In the genomic region with DNA sequence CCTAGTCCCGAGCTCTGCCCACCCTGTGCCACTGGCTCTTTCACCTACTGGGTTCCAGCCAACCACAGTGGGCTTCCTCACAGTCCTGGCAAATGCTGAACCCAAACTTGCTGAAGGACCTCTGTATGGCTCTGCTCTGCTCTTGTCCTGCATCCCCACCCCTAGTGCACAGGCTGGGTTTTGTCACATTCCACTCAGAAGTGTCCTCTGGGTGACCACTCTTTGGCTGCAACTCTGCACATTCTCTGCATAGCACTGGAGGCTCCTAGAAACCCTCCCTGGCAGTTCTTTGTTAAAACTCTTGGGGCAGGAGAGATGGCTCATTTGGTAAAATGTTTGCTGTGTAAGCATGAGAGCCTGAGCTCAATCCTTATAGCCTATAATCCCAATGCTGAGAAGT, we compare ENCODE assay signal across 16 mouse cellular contexts. TPM values are rescaled to one million over a fixed set of nuclear protein-coding genes. Genes with fewer than 3 reads are reported as not detected.
DNase-seq lines count a peak whose midpoint lies in the region; ATAC-seq and TF ChIP-seq lines count a peak whose summit lies in the region.
"Had no signal": no experiment of that assay in that cellular context is flagged by ENCODE, and none has a peak within 500 bp of the region (broad histone marks: within the 10 kb centered on the region; RNA-seq: fewer than 3 reads in every experiment).

No protein-coding gene starts in this region.

- no peak overlapping the region for H3K9ac ChIP-seq in heart, embryonic 12.5 days
- no peak overlapping the region for H3K9ac ChIP-seq in midbrain, embryonic 14.5 days (replicated peaks; ENCODE audit: low read length)
- H3K9ac ChIP-seq in midbrain, postnatal 0 days (replicated peaks; ENCODE audit: low read length, poor library complexity, severe bottlenecking), result no peak overlapping the region
- no peak overlapping the region for H3K9ac ChIP-seq in lung, embryonic 15.5 days
- no peak overlapping the region for H3K9ac ChIP-seq in forebrain, embryonic 11.5 days (ENCODE audit: low read length)
- H3K9ac ChIP-seq: embryonic facial prominence, embryonic 13.5 days; limb, embryonic 13.5 days had no signal

- DNase-seq in heart, adult 8-10 months (ENCODE audit: low spot score), result no peak
- DNase-seq in midbrain, embryonic 14.5 days, result peak; percentile 15
- no peak for DNase-seq in midbrain, postnatal 0 days (ENCODE audit: low spot score)
- DNase-seq in T-cell, adult 2 months (ENCODE audit: low spot score), result no peak
- no peak for DNase-seq in frontal cortex, adult 2 months (ENCODE audit: extremely low spot score in 1 of 2, low spot score in 1 of 2)
- no peak for DNase-seq in forebrain, embryonic 11.5 days (ENCODE audit: low spot score)
- DNase-seq: cerebellum, postnatal 14 days had no signal

- peak overlapping the region; percentile 3; the same call in 1 of the 2 replicates for H3K4me2 ChIP-seq in heart, embryonic 12.5 days
- H3K4me2 ChIP-seq in midbrain, embryonic 14.5 days (ENCODE audit: low read length), result no peak overlapping the region
- H3K4me2 ChIP-seq in midbrain, postnatal 0 days (ENCODE audit: low read depth, low read length, poor library complexity, severe bottlenecking), result no peak overlapping the region
- peak overlapping the region; percentile 10; the same call in 1 of the 2 replicates for H3K4me2 ChIP-seq in lung, embryonic 15.5 days
- no peak overlapping the region for H3K4me2 ChIP-seq in forebrain, embryonic 11.5 days (ENCODE audit: low read depth, low read length, severe bottlenecking)
- H3K4me2 ChIP-seq: embryonic facial prominence, embryonic 13.5 days; limb, embryonic 13.5 days had no signal

- no peak for TF ChIP-seq CTCF in midbrain, postnatal 0 days (IDR thresholded peaks at IDR 0.05)

- H3K9me3 ChIP-seq in heart, embryonic 12.5 days (replicated peaks), result no peaks in the 10 kb centered on the region
- H3K9me3 ChIP-seq in midbrain, embryonic 14.5 days (ENCODE audit: control insufficient read depth, low read length), result no peaks in the 10 kb centered on the region
- H3K9me3 ChIP-seq in midbrain, postnatal 0 days (ENCODE audit: low read length), result no peaks in the 10 kb centered on the region
- H3K9me3 ChIP-seq in lung, embryonic 15.5 days, result no peaks in the 10 kb centered on the region
- H3K9me3 ChIP-seq in forebrain, embryonic 11.5 days (ENCODE audit: control insufficient read depth, low read length), result no peaks in the 10 kb centered on the region
- H3K9me3 ChIP-seq: embryonic facial prominence, embryonic 13.5 days; G1E; hindbrain, embryonic 10.5 days; limb, embryonic 13.5 days had no signal

- H3K4me1 ChIP-seq in heart, embryonic 12.5 days (replicated peaks), result peaks cover 51% of the 10 kb centered on the region
- no peaks in the 10 kb centered on the region for H3K4me1 ChIP-seq in midbrain, embryonic 14.5 days (ENCODE audit: control insufficient read depth, insufficient read depth, low read length)
- no peaks in the 10 kb centered on the region for H3K4me1 ChIP-seq in midbrain, postnatal 0 days (ENCODE audit: insufficient read depth, low read length)
- peaks cover 27% of the 10 kb centered on the region for H3K4me1 ChIP-seq in lung, embryonic 15.5 days
- H3K4me1 ChIP-seq in forebrain, embryonic 11.5 days (replicated peaks; ENCODE audit: control insufficient read depth, insufficient read depth, low read length), result no peaks in the 10 kb centered on the region

- peaks cover 33% of the 10 kb centered on the region for H3K36me3 ChIP-seq in heart, embryonic 12.5 days
- peaks cover 24% of the 10 kb centered on the region for H3K36me3 ChIP-seq in midbrain, embryonic 14.5 days (ENCODE audit: control insufficient read depth, insufficient read depth, low read length)
- peaks cover 28% of the 10 kb centered on the region for H3K36me3 ChIP-seq in midbrain, postnatal 0 days (ENCODE audit: insufficient read depth, low read length)
- peaks cover 13% of the 10 kb centered on the region for H3K36me3 ChIP-seq in lung, embryonic 15.5 days
- no peaks in the 10 kb centered on the region for H3K36me3 ChIP-seq in forebrain, embryonic 11.5 days (ENCODE audit: control insufficient read depth, insufficient read depth, low read length)
- H3K36me3 ChIP-seq: G1E had no signal

- H3K27me3 ChIP-seq in heart, embryonic 12.5 days (replicated peaks), result no peaks in the 10 kb centered on the region
- no peaks in the 10 kb centered on the region for H3K27me3 ChIP-seq in midbrain, embryonic 14.5 days (ENCODE audit: control insufficient read depth, insufficient read depth, low read length)
- no peaks in the 10 kb centered on the region for H3K27me3 ChIP-seq in midbrain, postnatal 0 days (ENCODE audit: insufficient read depth, low read length)
- no peaks in the 10 kb centered on the region for H3K27me3 ChIP-seq in lung, embryonic 15.5 days
- no peaks in the 10 kb centered on the region for H3K27me3 ChIP-seq in forebrain, embryonic 11.5 days (ENCODE audit: control insufficient read depth, insufficient read depth, low read length)
- H3K27me3 ChIP-seq: embryonic facial prominence, embryonic 13.5 days; limb, embryonic 13.5 days had no signal

- WGBS in heart, embryonic 12.5 days, result 73% methylated on average over 1 of the region's 1 CpGs
- whole genome bisulfite sequencing in midbrain, embryonic 14.5 days, result 83% methylated on average over 1 of the region's 1 CpGs
- 80% methylated on average over 1 of the region's 1 CpGs for WGBS in midbrain, postnatal 0 days
- 36% methylated on average over 1 of the region's 1 CpGs for WGBS in lung, embryonic 15.5 days
- 82% methylated on average over 1 of the region's 1 CpGs for WGBS in forebrain, embryonic 11.5 days

- no peak overlapping the region for H3K4me3 ChIP-seq in heart, embryonic 12.5 days
- no peak overlapping the region for H3K4me3 ChIP-seq in midbrain, embryonic 14.5 days (replicated peaks; ENCODE audit: low read depth, low read length)
- H3K4me3 ChIP-seq in midbrain, postnatal 0 days (ENCODE audit: low read depth, low read length), result no peak overlapping the region
- H3K4me3 ChIP-seq in lung, embryonic 15.5 days, result no peak overlapping the region
- H3K4me3 ChIP-seq in forebrain, embryonic 11.5 days (ENCODE audit: low read depth, low read length), result no peak overlapping the region
- H3K4me3 ChIP-seq: embryonic facial prominence, embryonic 13.5 days; hindbrain, embryonic 10.5 days; limb, embryonic 13.5 days had no signal

- ATAC-seq in heart, embryonic 12.5 days (ENCODE audit: insufficient number of reproducible peaks, low FRiP score), result no peak
- ATAC-seq in midbrain, embryonic 14.5 days (ENCODE audit: low FRiP score, low TSS enrichment), result no peak
- no peak for ATAC-seq in midbrain, postnatal 0 days (ENCODE audit: low FRiP score)
- ATAC-seq in lung, embryonic 15.5 days (ENCODE audit: borderline replicate concordance, extremely low read depth, low FRiP score, low TSS enrichment), result peak; percentile 91
- ATAC-seq in forebrain, embryonic 11.5 days (replicated peaks; ENCODE audit: low FRiP score), result no peak

- H3K27ac ChIP-seq in heart, embryonic 12.5 days (ENCODE audit: poor library complexity, severe bottlenecking), result peak overlapping the region; percentile 77
- H3K27ac ChIP-seq in midbrain, embryonic 14.5 days (replicated peaks; ENCODE audit: low read depth, low read length), result no peak overlapping the region
- H3K27ac ChIP-seq in midbrain, postnatal 0 days (ENCODE audit: low read depth, low read length), result no peak overlapping the region
- peak overlapping the region; percentile 79 for H3K27ac ChIP-seq in lung, embryonic 15.5 days
- H3K27ac ChIP-seq in forebrain, embryonic 11.5 days (ENCODE audit: low read depth, low read length), result no peak overlapping the region
- H3K27ac ChIP-seq: embryonic facial prominence, embryonic 13.5 days; hindbrain, embryonic 10.5 days; limb, embryonic 13.5 days had no signal

RNA-seq across cellular contexts. Expression of a gene that starts 32.1 kb away (rescaled TPM):
- polyA plus RNA-seq in heart, embryonic 12.5 days (2016; fragmentation: Nextera tagmentation; extraction: Ambion mirVana), result 2.8 and 3.1 TPM in 2 replicates
- total RNA-seq in heart, adult 8-10 months (2022), result 1 to 10 TPM; 2.9 to 6.1 (median 3.7) TPM
- 0.75 and 1.2 TPM in 2 replicates for polyA plus RNA-seq in midbrain, embryonic 14.5 days (2014; fragmentation: Nextera tagmentation; extraction: Ambion mirVana)
- total RNA-seq in midbrain, postnatal 0 days (2014; rRNA removed), result 1.2 and 1.6 TPM in 2 replicates
- polyA plus RNA-seq in midbrain, postnatal 0 days (2015; fragmentation: Nextera tagmentation; extraction: Ambion mirVana), result 0.93 and 1.7 TPM in 2 replicates
- polyA plus RNA-seq in lung, embryonic 15.5 days (2015; fragmentation: Nextera tagmentation; extraction: Ambion mirVana), result 1.1 and 1.2 TPM in 2 replicates
- polyA plus RNA-seq in frontal cortex, adult 2 months (2012; rRNA removed), result 2.8 and 3.2 TPM in 2 replicates
- not detected in 2 replicates for polyA plus RNA-seq in forebrain, embryonic 11.5 days (2014; fragmentation: Nextera tagmentation; extraction: Ambion mirVana)
- polyA plus RNA-seq: G1E had no signal

RNA-seq across cellular contexts. Expression of a gene that starts 39.0 kb away (rescaled TPM):
- 36.6 and 40.3 TPM in 2 replicates for polyA plus RNA-seq in heart, embryonic 12.5 days (2016; fragmentation: Nextera tagmentation; extraction: Ambion mirVana)
- 10 to 100 TPM; 17.1 to 29.4 (median 20.3) TPM for total RNA-seq in heart, adult 8-10 months (2022)
- 30.1 and 33.2 TPM in 2 replicates for polyA plus RNA-seq in midbrain, embryonic 14.5 days (2014; fragmentation: Nextera tagmentation; extraction: Ambion mirVana)
- total RNA-seq in midbrain, postnatal 0 days (2014; rRNA removed), result 47.7 and 52.6 TPM in 2 replicates
- polyA plus RNA-seq in midbrain, postnatal 0 days (2015; fragmentation: Nextera tagmentation; extraction: Ambion mirVana), result 26.7 and 30.2 TPM in 2 replicates
- 39.5 and 43.3 TPM in 2 replicates for polyA plus RNA-seq in lung, embryonic 15.5 days (2015; fragmentation: Nextera tagmentation; extraction: Ambion mirVana)
- polyA plus RNA-seq in frontal cortex, adult 2 months (2012; rRNA removed), result 36.2 and 37.1 TPM in 2 replicates
- 12.9 and 13.3 TPM in 2 replicates for polyA plus RNA-seq in forebrain, embryonic 11.5 days (2014; fragmentation: Nextera tagmentation; extraction: Ambion mirVana)
- polyA plus RNA-seq: G1E had no signal

RNA-seq across cellular contexts. Expression of a gene that starts 49.0 kb away (rescaled TPM):
- polyA plus RNA-seq in heart, embryonic 12.5 days (2016; fragmentation: Nextera tagmentation; extraction: Ambion mirVana), result not detected in 2 replicates
- not detected for total RNA-seq in heart, adult 8-10 months (2022)
- polyA plus RNA-seq in midbrain, embryonic 14.5 days (2014; fragmentation: Nextera tagmentation; extraction: Ambion mirVana), result not detected in 2 replicates
- total RNA-seq in midbrain, postnatal 0 days (2014; rRNA removed), result 0.14 and 0.27 TPM in 2 replicates
- polyA plus RNA-seq in midbrain, postnatal 0 days (2015; fragmentation: Nextera tagmentation; extraction: Ambion mirVana), result not detected in 2 replicates
- not detected in 2 replicates for polyA plus RNA-seq in lung, embryonic 15.5 days (2015; fragmentation: Nextera tagmentation; extraction: Ambion mirVana)
- polyA plus RNA-seq in frontal cortex, adult 2 months (2012; rRNA removed), result 0.29 and 0.36 TPM in 2 replicates
- polyA plus RNA-seq in forebrain, embryonic 11.5 days (2014; fragmentation: Nextera tagmentation; extraction: Ambion mirVana), result not detected in 2 replicates
- total RNA-seq: layer of hippocampus, postnatal 14 days; megakaryocyte progenitor cell, adult 5-6 weeks had no signal
- polyA plus RNA-seq: embryonic facial prominence, embryonic 13.5 days; G1E; hindbrain, embryonic 10.5 days; limb, embryonic 13.5 days; neural tube, embryonic 11.5 days had no signal

Comparison
In these comparisons a context has a peak if more than half of its experiments do, and no peak if none do; other contexts are left out.
1. H3K27ac ChIP-seq: peak in heart, embryonic 12.5 days (single experiment) and lung, embryonic 15.5 days (single experiment); none in midbrain, embryonic 14.5 days (single experiment), midbrain, postnatal 0 days (single experiment) and forebrain, embryonic 11.5 days (single experiment).
2. H3K4me2 ChIP-seq: peak in heart, embryonic 12.5 days (single experiment) and lung, embryonic 15.5 days (single experiment); none in midbrain, embryonic 14.5 days (single experiment), midbrain, postnatal 0 days (single experiment) and forebrain, embryonic 11.5 days (single experiment).